Mouse (Mus musculus) megakaryocyte, embryonic 14.5 days (primary cell): ENCODE data around the gene Tmem159.

Experiments
- FLI1 ChIP-seq: IDR thresholded peaks from 2 replicates; pipeline ENCODE4 v1.6.1; 2012; ENCODE audit warnings: low read length, inconsistent platforms, mixed read lengths
- GATA1 ChIP-seq: IDR thresholded peaks from 3 replicates; pipeline ENCODE4 v1.6.1; 2012; ENCODE audit warnings: mixed read lengths, low read length, inconsistent platforms, borderline replicate concordance

- no peak for TF ChIP-seq GATA1
- TF ChIP-seq FLI1: no peak
These were observed 22.7 kb downstream of the Tmem159 start for GRCm38 (mm10) chr7:120124844-120125243.
